Mouse (Mus musculus) CH12.LX (cell line): ENCODE data around the gene 1700028P14Rik.
A peak's percentile ranks its signal among the peaks of the same experiment; 100 is the strongest.

Experiments used
- CTCF ChIP-seq, 2 experiments: IDR thresholded peaks in 1 of 2; conservative IDR thresholded peaks in 1 of 2; 2 replicates each; pipeline ENCODE4 v1.5.1; 2011 to 2012; ENCODE audit warnings: low read depth in 2 of 2, low read length in 2 of 2, improper control_type of control experiment in 1 of 2, inconsistent platforms in 1 of 2, mild to moderate bottlenecking in 1 of 2, moderate library complexity in 1 of 2
- EP300 ChIP-seq: IDR thresholded peaks from 2 replicates; pipeline ENCODE4 v1.6.1; 2011; ENCODE audit warnings: low read length, improper control_type of control experiment
- HCFC1 ChIP-seq: IDR thresholded peaks from 2 replicates; pipeline ENCODE4 v1.6.1; 2012; ENCODE audit warnings: low read depth, mild to moderate bottlenecking, inconsistent platforms, low read length, improper control_type of control experiment
- MAX ChIP-seq: IDR thresholded peaks from 2 replicates; pipeline ENCODE4 v1.6.1; 2011; ENCODE audit warnings: low read length, improper control_type of control experiment
- MAZ ChIP-seq: IDR thresholded peaks from 2 replicates; pipeline ENCODE4 v1.6.1; 2012; ENCODE audit warnings: low read depth, mild to moderate bottlenecking, inconsistent platforms, low read length, improper control_type of control experiment, moderate library complexity
- POLR2A ChIP-seq: IDR thresholded peaks from 2 replicates; pipeline ENCODE4 v1.6.1; 2011; ENCODE audit warnings: low read depth, mild to moderate bottlenecking, improper control_type of control experiment, low read length
- RAD21 ChIP-seq: IDR thresholded peaks from 2 replicates; pipeline ENCODE4 v1.6.1; 2011; ENCODE audit warnings: low read depth, mild to moderate bottlenecking, low read length, improper control_type of control experiment, moderate library complexity

DNA sequence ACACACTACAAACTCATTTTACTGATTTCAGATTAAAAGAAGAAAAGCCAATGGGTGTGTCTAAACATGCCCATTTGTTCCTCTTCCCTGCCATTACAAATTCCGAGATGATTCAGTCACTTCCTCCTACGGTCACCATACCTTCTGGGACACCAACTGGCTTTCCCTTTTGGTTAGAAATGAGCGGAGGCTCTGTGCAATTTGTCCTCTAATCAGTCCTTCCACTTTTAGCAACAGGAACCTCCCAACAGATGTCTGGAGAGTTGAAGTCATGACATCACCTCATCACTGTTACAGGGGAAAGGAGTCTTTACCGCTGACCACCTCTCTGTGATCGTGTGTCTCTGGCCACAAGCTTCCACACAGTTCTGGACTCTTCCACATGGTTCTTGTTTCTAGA, 132.0 kb downstream of the 1700028P14Rik start:
- no peak for TF ChIP-seq POLR2A
- TF ChIP-seq MAZ = no peak
- TF ChIP-seq RAD21 = no peak
- 0 out of 2 replicates have a peak, but pooled peaks have one; percentile 8 for TF ChIP-seq EP300
- TF ChIP-seq HCFC1 = no peak
- no peak for TF ChIP-seq CTCF (conservative IDR thresholded peaks at IDR 0.05 in 1 of 2, IDR thresholded peaks at IDR 0.05 in 1 of 2; ENCODE audit: low read depth in 2 of 2, low read length in 2 of 2)
- TF ChIP-seq MAX = no peak
